Mouse (Mus musculus): ENCODE data around the gene Rhbdf2. TPM values are rescaled to one million over a fixed set of nuclear protein-coding genes. Genes with fewer than 3 reads are reported as not detected.
"Not testable (repeated sequence)": the region's sequence is repeated elsewhere in the genome, so short reads cannot be mapped to it uniquely, and the experiment has no call there.

Rhbdf2 gene
- polyA plus RNA-seq, 1 experiment from 2014 or later, result 7.7 TPM

DNA sequence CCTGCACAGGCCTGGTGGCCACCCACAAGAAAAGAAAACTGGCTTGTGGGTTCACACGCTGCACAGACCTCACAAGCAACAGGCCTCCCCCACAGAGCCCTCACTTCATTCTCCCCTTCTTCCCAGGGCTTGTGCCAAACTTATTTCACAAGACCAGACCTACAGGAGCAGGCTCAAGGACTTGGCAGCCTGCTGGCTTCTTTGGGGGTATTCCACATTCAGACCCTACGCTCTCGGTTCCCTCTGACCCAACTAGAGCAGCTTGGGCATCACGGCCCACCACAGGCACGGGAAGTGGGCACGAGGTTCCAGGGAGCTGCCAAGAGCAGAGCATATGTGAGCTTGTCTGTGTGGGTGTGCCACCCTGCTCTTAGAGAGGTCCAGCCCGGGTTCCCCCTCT is 9.2 kb downstream of the Rhbdf2 start:
- Histone ChIP-seq H3K9me3 (replicated peaks; ENCODE audit: control insufficient read depth, low read length) (no peaks in the 10 kb centered on the region), H3K4me1 (ENCODE audit: control insufficient read depth, low read depth, low read length) (peaks cover 99% of the 10 kb centered on the region), H3K36me3 (ENCODE audit: control insufficient read depth, insufficient read depth) (no peaks in the 10 kb centered on the region), H3K4me3 (ENCODE audit: low read depth, low read length) (no peak overlapping the region), H3K4me2 (ENCODE audit: low read depth, low read length) (no peak overlapping the region), H3K9ac (ENCODE audit: low read depth, low read length) (0 out of 2 replicates have a peak overlapping the region, but pooled peaks have one; percentile 35), H3K27ac (ENCODE audit: low read length) (peak overlapping the region; percentile 5; the same call in 1 of the 2 replicates), H3K27me3 (ENCODE audit: control insufficient read depth, insufficient read depth, low read depth, low read length) (no peaks in the 10 kb centered on the region)
- no peak for ATAC-seq (ENCODE audit: low read depth)
- 67% methylated on average over 7 of the region's 7 CpGs for WGBS (ENCODE audit: insufficient replicate concordance)

DNA sequence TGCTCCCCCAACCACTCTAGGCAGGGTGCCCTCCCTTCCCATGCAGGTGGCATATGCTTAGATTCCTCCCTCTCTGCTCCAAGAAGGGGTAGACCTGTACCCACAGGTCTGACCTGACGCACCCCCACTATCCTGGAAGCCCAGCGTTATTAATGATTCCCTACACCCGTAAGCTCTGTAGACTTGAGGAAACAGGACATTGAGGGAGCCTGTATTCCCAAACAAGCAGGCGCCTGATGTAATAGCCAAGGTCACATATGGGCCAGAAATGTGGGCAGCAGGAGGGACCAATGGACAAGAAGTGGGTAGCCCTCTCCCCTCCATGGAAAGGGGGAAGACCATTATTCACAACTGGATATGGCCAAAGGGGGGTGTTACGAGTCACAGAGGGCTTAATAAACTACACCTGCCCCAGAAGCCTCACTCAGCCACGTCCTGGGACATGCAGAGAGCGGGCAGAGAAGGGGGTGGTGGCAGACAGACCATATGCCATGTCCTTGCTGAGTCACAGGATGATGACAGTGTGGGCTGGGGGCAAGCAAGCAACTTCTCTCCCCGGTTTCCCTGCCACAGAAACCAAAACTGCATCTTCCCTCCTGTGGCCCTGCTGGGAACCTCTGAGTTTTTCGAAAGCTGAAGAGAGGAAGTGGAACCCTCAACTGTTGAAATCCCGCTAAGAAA is 10.2 kb downstream of the Rhbdf2 start:
- no peaks in the 10 kb centered on the region for H3K36me3 ChIP-seq (ENCODE audit: control insufficient read depth, insufficient read depth)
- peak overlapping the region; percentile 57 for H3K4me3 ChIP-seq (ENCODE audit: low read depth, low read length)
- H3K9me3 ChIP-seq (replicated peaks; ENCODE audit: control insufficient read depth, low read length), result no peaks in the 10 kb centered on the region
- H3K27ac ChIP-seq (ENCODE audit: low read length), result peak overlapping the region; percentile 96
- H3K4me1 ChIP-seq (ENCODE audit: control insufficient read depth, low read depth, low read length), result peaks cover 97% of the 10 kb centered on the region
- peak overlapping the region; percentile 62 for H3K9ac ChIP-seq (ENCODE audit: low read depth, low read length)
- no peaks in the 10 kb centered on the region for H3K27me3 ChIP-seq (ENCODE audit: control insufficient read depth, insufficient read depth, low read depth, low read length)
- WGBS (ENCODE audit: insufficient replicate concordance), result 34% methylated on average over 10 of the region's 10 CpGs
- no peak for ATAC-seq (ENCODE audit: low read depth)
- peak overlapping the region; percentile 80 for H3K4me2 ChIP-seq (ENCODE audit: low read depth, low read length)

DNA sequence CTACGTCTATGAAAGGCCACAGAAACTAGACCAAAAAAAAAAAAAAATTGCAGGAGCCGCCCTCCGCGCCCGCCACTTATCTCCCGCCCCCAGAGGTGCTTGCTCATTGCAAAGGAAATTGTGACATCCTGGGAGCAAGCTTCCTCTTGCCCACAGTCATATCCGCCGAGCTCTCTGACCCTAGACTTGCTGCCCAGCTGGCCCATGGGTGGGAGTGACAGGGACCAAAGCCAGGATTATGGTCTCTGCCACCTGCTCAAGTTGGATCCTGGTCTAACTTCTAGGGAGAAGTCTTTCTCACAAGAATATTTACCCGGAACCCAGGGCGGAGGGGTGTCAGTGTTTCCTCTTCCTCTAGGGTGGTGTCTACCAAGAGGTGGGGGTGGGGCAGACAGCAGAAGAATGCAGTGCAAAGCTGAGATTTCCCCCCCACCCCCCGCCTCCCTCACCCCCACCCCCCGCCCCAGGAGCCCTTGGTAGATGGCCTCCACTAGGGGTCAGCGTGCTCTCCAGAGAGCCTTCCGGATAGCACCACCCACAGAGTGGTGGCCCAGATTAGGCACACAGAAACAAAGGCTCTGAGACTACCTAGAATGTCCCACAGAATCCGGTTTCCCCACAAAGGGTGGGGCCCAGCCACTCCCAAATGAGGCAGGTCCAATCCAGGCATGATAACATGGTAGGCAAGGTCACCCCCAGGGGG is 10.9 kb downstream of the Rhbdf2 start:
- peak; percentile 74 for ATAC-seq (ENCODE audit: low read depth)
- peak overlapping the region; percentile 62 for H3K9ac ChIP-seq (ENCODE audit: low read depth, low read length)
- no peaks in the 10 kb centered on the region for H3K27me3 ChIP-seq (ENCODE audit: control insufficient read depth, insufficient read depth, low read depth, low read length)
- peak overlapping the region; percentile 96 for H3K27ac ChIP-seq (ENCODE audit: low read length)
- no peaks in the 10 kb centered on the region for H3K36me3 ChIP-seq (ENCODE audit: control insufficient read depth, insufficient read depth)
- H3K4me3 ChIP-seq (ENCODE audit: low read depth, low read length), result peak overlapping the region; percentile 57
- H3K4me1 ChIP-seq (ENCODE audit: control insufficient read depth, low read depth, low read length), result peaks cover 90% of the 10 kb centered on the region
- H3K9me3 ChIP-seq (replicated peaks; ENCODE audit: control insufficient read depth, low read length), result no peaks in the 10 kb centered on the region
- WGBS (ENCODE audit: insufficient replicate concordance), result 4% methylated on average over 15 of the region's 15 CpGs
- H3K4me2 ChIP-seq (ENCODE audit: low read depth, low read length), result peak overlapping the region; percentile 80

DNA sequence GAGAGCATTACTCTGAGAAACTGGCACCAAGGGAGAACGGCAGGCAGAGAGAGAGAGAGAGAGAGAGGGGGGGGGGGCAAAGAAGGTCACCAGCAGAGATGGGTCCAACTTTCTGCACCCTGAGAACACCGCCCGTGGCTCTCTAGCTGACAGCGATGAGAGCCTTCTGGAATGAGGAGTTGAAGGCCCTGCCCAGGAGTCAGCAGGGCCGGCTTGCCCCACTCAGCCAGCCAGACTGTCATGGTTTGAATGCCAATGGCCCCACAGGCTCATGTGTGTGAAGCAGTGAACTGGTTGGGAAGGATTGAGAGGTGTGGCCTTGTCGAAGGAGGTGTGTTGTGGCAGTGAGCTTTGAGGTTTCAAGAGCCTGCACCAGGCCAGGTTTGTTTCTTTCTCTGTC is 13.6 kb downstream of the Rhbdf2 start:
- no peak for ATAC-seq (ENCODE audit: low read depth)
- H3K9me3 ChIP-seq (replicated peaks; ENCODE audit: control insufficient read depth, low read length), result no peaks in the 10 kb centered on the region
- no peak overlapping the region; the same call in 1 of the 2 replicates for H3K9ac ChIP-seq (ENCODE audit: low read depth, low read length)
- H3K4me2 ChIP-seq (ENCODE audit: low read depth, low read length), result no peak overlapping the region
- 88% methylated on average over 6 of the region's 6 CpGs for WGBS (ENCODE audit: insufficient replicate concordance)
- H3K27me3 ChIP-seq (ENCODE audit: control insufficient read depth, insufficient read depth, low read depth, low read length), result no peaks in the 10 kb centered on the region
- H3K4me3 ChIP-seq (ENCODE audit: low read depth, low read length), result no peak overlapping the region
- H3K27ac ChIP-seq (ENCODE audit: low read length), result 0 out of 2 replicates have a peak overlapping the region, but pooled peaks have one; percentile 48
- H3K4me1 ChIP-seq (ENCODE audit: control insufficient read depth, low read depth, low read length), result peaks cover 63% of the 10 kb centered on the region
- H3K36me3 ChIP-seq (ENCODE audit: control insufficient read depth, insufficient read depth), result no peaks in the 10 kb centered on the region; the same call in 1 of the 2 replicates

DNA sequence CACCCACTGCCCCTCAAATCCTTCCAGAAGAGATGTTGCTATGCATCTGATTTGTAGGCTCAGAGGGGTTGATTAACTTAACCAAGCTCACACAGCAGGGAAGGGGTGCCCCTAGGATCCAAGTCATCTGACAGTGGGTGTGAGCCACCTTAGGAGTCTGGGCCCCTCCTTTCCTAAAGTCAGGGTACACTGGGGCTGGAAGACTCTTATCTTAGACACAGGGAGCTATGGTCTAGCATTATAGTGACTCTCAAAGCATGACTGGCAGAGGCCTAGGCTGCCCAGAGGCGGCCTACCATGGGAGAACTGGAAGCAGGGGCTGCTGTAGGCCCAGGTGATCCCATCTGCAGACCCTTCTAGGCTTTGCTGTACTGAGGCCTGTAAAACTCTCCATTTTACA is 14.3 kb downstream of the Rhbdf2 start:
- H3K36me3 ChIP-seq (ENCODE audit: control insufficient read depth, insufficient read depth), result peaks cover 6% of the 10 kb centered on the region; the same call in 1 of the 2 replicates
- H3K9me3 ChIP-seq (replicated peaks; ENCODE audit: control insufficient read depth, low read length), result no peaks in the 10 kb centered on the region
- no peaks in the 10 kb centered on the region for H3K27me3 ChIP-seq (ENCODE audit: control insufficient read depth, insufficient read depth, low read depth, low read length)
- WGBS (ENCODE audit: insufficient replicate concordance), result 63% methylated on average over 1 of the region's 1 CpGs
- H3K4me2 ChIP-seq (ENCODE audit: low read depth, low read length), result no peak overlapping the region
- no peak overlapping the region for H3K4me3 ChIP-seq (ENCODE audit: low read depth, low read length)
- peak overlapping the region; percentile 48; the same call in 1 of the 2 replicates for H3K27ac ChIP-seq (ENCODE audit: low read length)
- peak overlapping the region; percentile 10; the same call in 1 of the 2 replicates for H3K9ac ChIP-seq (ENCODE audit: low read depth, low read length)
- peaks cover 57% of the 10 kb centered on the region for H3K4me1 ChIP-seq (ENCODE audit: control insufficient read depth, low read depth, low read length)
- ATAC-seq (ENCODE audit: low read depth), result peak; percentile 19

DNA sequence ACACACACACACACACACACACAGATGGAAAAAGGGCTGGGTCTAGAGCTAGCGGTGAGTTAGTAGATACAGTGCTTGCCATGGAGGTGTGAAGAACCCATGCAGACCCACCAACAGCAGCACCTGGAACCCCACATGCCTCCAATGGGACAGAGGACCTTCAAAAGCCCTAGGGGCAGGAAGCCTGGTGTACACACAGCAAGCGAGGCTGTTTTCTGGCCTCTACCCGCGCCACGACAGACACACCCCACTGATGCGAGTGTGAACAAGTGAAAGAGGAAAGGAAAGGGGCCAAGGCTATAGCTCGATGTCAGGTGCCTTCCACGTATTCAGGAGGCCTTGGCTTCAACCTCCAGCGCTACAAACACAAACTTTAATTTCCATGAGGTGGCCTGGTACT is 14.9 kb downstream of the Rhbdf2 start:
- Histone ChIP-seq H3K27me3 (ENCODE audit: control insufficient read depth, insufficient read depth, low read depth, low read length) (no peaks in the 10 kb centered on the region), H3K4me3 (ENCODE audit: low read depth, low read length) (no peak overlapping the region), H3K9ac (ENCODE audit: low read depth, low read length) (no peak overlapping the region), H3K36me3 (ENCODE audit: control insufficient read depth, insufficient read depth) (peaks cover 6% of the 10 kb centered on the region), H3K27ac (ENCODE audit: low read length) (no peak overlapping the region; the same call in 1 of the 2 replicates), H3K4me1 (ENCODE audit: control insufficient read depth, low read depth, low read length) (peaks cover 50% of the 10 kb centered on the region), H3K9me3 (replicated peaks; ENCODE audit: control insufficient read depth, low read length) (no peaks in the 10 kb centered on the region), H3K4me2 (ENCODE audit: low read depth, low read length) (no peak overlapping the region)
- no peak for ATAC-seq (ENCODE audit: low read depth)
- 66% methylated on average over 9 of the region's 9 CpGs for WGBS (ENCODE audit: insufficient replicate concordance)

DNA sequence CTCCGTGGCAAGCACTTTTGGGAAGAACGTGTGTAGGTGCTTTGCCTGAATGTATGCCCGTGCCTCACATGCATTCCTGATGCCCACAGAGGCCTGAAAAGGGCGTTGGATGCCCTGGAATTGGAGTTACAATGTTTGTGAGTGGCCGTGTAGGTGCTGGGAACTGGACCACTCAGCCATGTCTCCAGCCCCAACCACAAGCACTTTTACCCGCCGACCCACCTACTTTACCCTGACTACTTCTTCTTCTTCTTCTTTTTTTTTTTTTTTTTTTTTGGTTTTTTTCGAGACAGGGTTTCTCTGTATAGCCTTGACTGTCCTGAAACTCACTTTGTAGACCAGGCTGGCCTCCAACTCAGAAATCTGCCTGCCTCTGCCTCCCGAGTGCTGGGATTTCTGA is 15.7 kb downstream of the Rhbdf2 start:
- WGBS (ENCODE audit: insufficient replicate concordance), result 66% methylated on average over 8 of the region's 9 CpGs
- H3K4me1 ChIP-seq (ENCODE audit: control insufficient read depth, low read depth, low read length), result peaks cover 43% of the 10 kb centered on the region

DNA sequence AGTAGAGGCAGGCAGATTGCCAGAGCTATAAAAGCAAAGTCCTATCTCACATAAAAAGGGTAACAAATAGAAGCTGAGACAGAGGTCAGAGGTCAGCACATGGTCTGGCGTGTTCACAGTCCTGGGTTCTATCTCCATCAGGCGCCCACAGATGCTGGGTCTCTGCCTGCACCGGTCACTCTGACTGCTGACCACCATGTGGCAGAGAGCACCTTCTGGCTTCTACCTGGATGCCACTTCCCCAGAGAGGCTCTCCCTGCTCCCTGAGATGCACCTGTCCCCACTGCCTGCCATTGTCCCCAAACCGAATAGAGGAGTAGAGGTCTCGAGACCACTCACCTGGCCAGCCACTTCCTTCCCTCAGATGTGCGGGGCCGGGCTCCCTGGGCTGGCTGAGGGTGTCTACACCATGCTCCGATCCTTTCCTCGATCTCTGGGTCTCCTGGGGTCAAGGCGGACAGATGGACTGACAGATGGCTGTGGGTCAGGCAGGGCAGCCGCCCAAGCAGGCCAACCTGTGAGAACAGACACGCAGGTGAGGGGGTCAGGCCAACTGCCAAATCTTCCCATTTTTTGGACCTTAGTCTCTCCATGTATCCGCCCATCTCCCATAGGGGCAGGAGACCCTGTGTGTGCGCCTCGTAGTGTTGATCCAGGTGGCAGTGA is 16.7 kb downstream of the Rhbdf2 start:
- Histone ChIP-seq H3K27me3 (ENCODE audit: control insufficient read depth, insufficient read depth, low read depth, low read length) (no peaks in the 10 kb centered on the region), H3K36me3 (ENCODE audit: control insufficient read depth, insufficient read depth) (peaks cover 16% of the 10 kb centered on the region), H3K4me1 (ENCODE audit: control insufficient read depth, low read depth, low read length) (peaks cover 32% of the 10 kb centered on the region), H3K4me2 (ENCODE audit: low read depth, low read length) (no peak overlapping the region), H3K4me3 (ENCODE audit: low read depth, low read length) (no peak overlapping the region), H3K9me3 (replicated peaks; ENCODE audit: control insufficient read depth, low read length) (no peaks in the 10 kb centered on the region), H3K27ac (ENCODE audit: low read length) (no peak overlapping the region), H3K9ac (ENCODE audit: low read depth, low read length) (no peak overlapping the region)
- ATAC-seq (ENCODE audit: low read depth), result no peak
- WGBS (ENCODE audit: insufficient replicate concordance), result 81% methylated on average over 15 of the region's 15 CpGs

More for the DNA sequence above, 15.7 kb downstream of the Rhbdf2 start:
- not testable (repeated sequence) for H3K4me3 ChIP-seq (ENCODE audit: low read depth, low read length); H3K9ac ChIP-seq (ENCODE audit: low read depth, low read length); H3K4me2 ChIP-seq (ENCODE audit: low read depth, low read length); ATAC-seq (ENCODE audit: low read depth); H3K27me3 ChIP-seq (ENCODE audit: control insufficient read depth, insufficient read depth, low read depth, low read length); H3K9me3 ChIP-seq (replicated peaks; ENCODE audit: control insufficient read depth, low read length); H3K36me3 ChIP-seq (ENCODE audit: control insufficient read depth, insufficient read depth)
- H3K27ac ChIP-seq (ENCODE audit: low read length), result 0 out of 2 replicates have a peak overlapping the region, but pooled peaks have one; percentile 22

Measured in liver, embryonic 16.5 days (tissue).